Mouse (Mus musculus) spleen, adult 2 months (tissue): ENCODE measurements at regions not wholly inside any gene's neighbourhood (a gene's known extent, or its start where the extent isn't known, plus 50 kb on each side); places are given as distances from the start of the nearest gene placed in this dataset.

ENCODE experiments used
- CTCF ChIP-seq: fragments of 200-500 bp; IDR thresholded peaks from 2 replicates; pipeline ENCODE4 v1.5.1; 2011; ENCODE audit warnings: mild to moderate bottlenecking, inconsistent platforms; ENCODE audit not compliant: insufficient read depth, insufficient read length, insufficient replicate concordance; ENCODE audit errors: extremely low read depth
- POLR2A ChIP-seq: fragments of 200-500 bp; IDR thresholded peaks from 2 replicates; pipeline ENCODE4 v1.6.1; 2011; ENCODE audit warnings: low read depth, low read length, inconsistent platforms

DNA sequence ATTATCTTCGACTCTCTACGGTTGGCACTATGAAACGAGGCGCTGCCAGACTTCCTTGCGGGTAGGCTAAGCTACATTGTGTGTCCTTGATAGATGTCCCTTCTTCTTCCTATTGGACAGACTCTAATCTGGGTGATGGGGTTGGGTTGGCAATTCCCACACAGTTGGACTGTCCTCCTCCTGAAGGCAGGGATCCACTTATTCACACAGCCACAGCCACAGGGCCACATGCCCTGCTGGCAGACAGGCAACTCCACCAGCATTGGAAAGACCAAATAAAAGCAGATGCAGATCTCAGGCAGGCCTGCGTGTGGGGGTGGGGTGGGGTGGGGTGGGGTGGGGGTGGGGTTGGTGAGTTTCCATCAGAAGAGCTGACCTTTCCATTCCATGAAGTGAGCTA, 276.4 kb downstream of the Etnk1 start:
- no peak for TF ChIP-seq CTCF
- TF ChIP-seq POLR2A: no peak
